Mouse (Mus musculus) spleen, adult 2 months (tissue): Measurements from ENCODE around the gene Scn3b. TPM values are rescaled to one million over a fixed set of nuclear protein-coding genes. Genes with fewer than 3 reads are reported as not detected.

Experiments
- DNase-seq, 2 experiments: peaks; one replicate each; pipeline versions ENCODE4 v3.0.0 to v3.0.0-alpha.2; 2012 to 2021; ENCODE audit warnings: low spot score in 2 of 2, low read depth in 1 of 2
- H3K27ac ChIP-seq: fragments of 200-500 bp; 2 replicates; pipeline ENCODE4 v1.5.1; 2012; ENCODE audit warnings: low read length, inconsistent platforms; ENCODE audit not compliant: insufficient read depth
- H3K27me3 ChIP-seq: fragments of 200-500 bp; 2 replicates; pipeline ENCODE4 v1.6.1; 2012; ENCODE audit warnings: mild to moderate bottlenecking, moderate library complexity, low read length, inconsistent platforms; ENCODE audit not compliant: control insufficient read depth, insufficient read depth
- H3K36me3 ChIP-seq: fragments of 200-500 bp; 2 replicates; pipeline ENCODE4 v1.6.1; 2012; ENCODE audit warnings: mild to moderate bottlenecking, low read length, inconsistent platforms; ENCODE audit not compliant: control insufficient read depth, insufficient read depth
- H3K4me1 ChIP-seq: fragments of 200-500 bp; 2 replicates; pipeline ENCODE4 v1.6.1; 2011; ENCODE audit warnings: inconsistent platforms; ENCODE audit not compliant: control insufficient read depth, insufficient read depth, insufficient read length
- H3K4me3 ChIP-seq: fragments of 200-500 bp; 2 replicates; pipeline ENCODE4 v1.5.1; 2011; ENCODE audit warnings: mild to moderate bottlenecking, inconsistent platforms; ENCODE audit not compliant: insufficient read depth, insufficient read length; ENCODE audit errors: extremely low read depth
- CTCF ChIP-seq: fragments of 200-500 bp; IDR thresholded peaks from 2 replicates; pipeline ENCODE4 v1.5.1; 2011; ENCODE audit warnings: mild to moderate bottlenecking, inconsistent platforms; ENCODE audit not compliant: insufficient read depth, insufficient read length, insufficient replicate concordance; ENCODE audit errors: extremely low read depth
- POLR2A ChIP-seq: fragments of 200-500 bp; IDR thresholded peaks from 2 replicates; pipeline ENCODE4 v1.6.1; 2011; ENCODE audit warnings: low read depth, low read length, inconsistent platforms
- WGBS: fragments of 180-500 bp; shearing (Covaris S2); methylation state at CpG from one replicate; pipeline ENCODE4 v1.1.7; 2018; 5-methylcytosine and 5-hydroxymethylcytosine counted together
- polyA plus RNA-seq: library from polyadenylated mRNA; depleted of rRNA; stranded (reverse); fragments of >200 nt; gene quantifications from 2 replicates; pipeline ENCODE4 v1.2.3, GENCODE M21; 2012

The Scn3b gene
- polyA plus RNA-seq, 1 experiment, result 0.26 TPM

DNA sequence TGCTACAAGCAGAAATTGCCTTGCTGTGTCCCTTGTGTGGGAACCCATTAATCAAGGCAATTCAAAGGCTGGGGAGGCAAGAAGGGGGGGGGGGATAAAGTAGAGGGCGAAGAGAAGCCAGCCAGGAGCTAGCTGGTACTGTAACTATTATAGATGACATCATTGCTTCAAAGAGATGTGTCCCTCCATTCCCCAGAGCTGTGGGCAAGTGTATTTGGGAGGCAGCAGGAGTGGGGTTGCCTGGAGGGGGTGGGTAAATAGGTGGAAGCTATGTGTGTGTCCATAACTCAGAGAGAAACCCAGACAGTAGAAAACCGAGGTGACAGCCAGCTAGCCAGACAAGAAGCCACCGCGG is 292 bp upstream of the Scn3b start:
- Histone ChIP-seq H3K27me3 (no peaks in the 10 kb centered on the region), H3K36me3 (no peaks in the 10 kb centered on the region), H3K4me1 (no peaks in the 10 kb centered on the region), H3K4me3 (peak overlapping the region; percentile 4; the same call in 1 of the 2 replicates), H3K27ac (no peak overlapping the region)
- no peak for DNase-seq
- WGBS, result 0% methylated on average over 4 of the region's 4 CpGs
- TF ChIP-seq POLR2A (no peak), CTCF (no peak)

DNA sequence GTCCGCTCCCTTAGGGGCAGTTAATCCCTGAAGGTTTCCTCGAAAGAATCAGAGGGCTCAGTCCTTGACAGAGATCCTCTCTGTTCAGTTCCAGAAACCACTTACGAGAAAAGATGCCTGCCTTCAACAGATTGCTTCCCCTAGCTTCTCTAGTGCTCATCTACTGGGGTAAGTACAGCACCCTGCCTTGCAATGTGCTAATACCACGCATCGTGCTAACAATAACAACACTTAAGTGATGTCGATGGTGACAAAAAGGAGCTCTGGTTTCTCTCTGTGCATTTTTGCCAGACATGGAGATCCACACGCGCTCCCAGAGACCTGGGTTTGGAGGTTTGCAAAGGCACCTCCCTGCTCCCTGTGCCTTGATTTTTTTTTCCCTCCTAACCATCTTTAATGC is 863 bp downstream of the Scn3b start:
- DNase-seq, result no peak
- no peaks in the 10 kb centered on the region for H3K27me3 ChIP-seq

GRCm38 (mm10) chr9:40271075-40271474 is 2.1 kb downstream of the Scn3b start:
- no peak overlapping the region for H3K4me3 ChIP-seq
- H3K4me1 ChIP-seq, result no peaks in the 10 kb centered on the region
- no peaks in the 10 kb centered on the region for H3K36me3 ChIP-seq
- no peaks in the 10 kb centered on the region for H3K27me3 ChIP-seq
- WGBS, result 36% methylated on average over 3 of the region's 3 CpGs
- no peak overlapping the region for H3K27ac ChIP-seq
- no peak for TF ChIP-seq CTCF
- no peak for TF ChIP-seq POLR2A
- DNase-seq, result no peak

More for the DNA sequence above, 863 bp downstream of the Scn3b start:
- Histone ChIP-seq H3K36me3 (no peaks in the 10 kb centered on the region), H3K27ac (no peak overlapping the region), H3K4me3 (no peak overlapping the region), H3K4me1 (no peaks in the 10 kb centered on the region)
- TF ChIP-seq CTCF, result no peak
- TF ChIP-seq POLR2A, result no peak
- WGBS, result 41% methylated on average over 8 of the region's 8 CpGs

GRCm38 (mm10) chr9:40272822-40273221 is 3.8 kb downstream of the Scn3b start:
- H3K36me3 ChIP-seq, result no peaks in the 10 kb centered on the region
- no peaks in the 10 kb centered on the region for H3K27me3 ChIP-seq
- no peaks in the 10 kb centered on the region for H3K4me1 ChIP-seq
- TF ChIP-seq CTCF (no peak), POLR2A (no peak)
- DNase-seq, result no peak
- WGBS, result 91% methylated on average over 7 of the region's 7 CpGs
- H3K4me3 ChIP-seq, result no peak overlapping the region
- H3K27ac ChIP-seq, result no peak overlapping the region

DNA sequence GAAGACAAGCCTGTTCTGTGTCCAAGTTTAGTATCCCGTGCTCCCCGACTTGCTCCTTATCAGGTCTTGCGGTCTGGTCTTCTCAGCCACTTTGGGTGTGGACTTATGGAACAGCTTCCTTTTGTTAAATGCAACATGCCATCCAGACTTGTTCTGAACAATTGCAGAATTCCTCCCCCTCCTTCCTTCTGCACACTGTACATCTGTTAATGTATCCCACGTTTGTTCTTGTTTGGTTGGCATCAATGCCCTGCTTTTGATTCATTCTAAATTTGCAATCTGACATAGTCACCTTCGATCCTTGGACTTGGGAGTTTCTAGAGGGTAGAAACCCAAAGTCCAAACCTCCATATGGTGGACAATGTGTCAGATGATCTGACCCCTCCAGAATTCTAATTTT is 6.9 kb downstream of the Scn3b start:
- TF ChIP-seq POLR2A, result no peak
- no peak for TF ChIP-seq CTCF
- H3K36me3 ChIP-seq, result no peaks in the 10 kb centered on the region
- no peaks in the 10 kb centered on the region for H3K27me3 ChIP-seq
- no peak overlapping the region for H3K27ac ChIP-seq
- DNase-seq, result no peak
- 84% methylated on average over 5 of the region's 5 CpGs for whole genome bisulfite sequencing
- H3K4me3 ChIP-seq, result no peak overlapping the region
- H3K4me1 ChIP-seq, result no peaks in the 10 kb centered on the region

DNA sequence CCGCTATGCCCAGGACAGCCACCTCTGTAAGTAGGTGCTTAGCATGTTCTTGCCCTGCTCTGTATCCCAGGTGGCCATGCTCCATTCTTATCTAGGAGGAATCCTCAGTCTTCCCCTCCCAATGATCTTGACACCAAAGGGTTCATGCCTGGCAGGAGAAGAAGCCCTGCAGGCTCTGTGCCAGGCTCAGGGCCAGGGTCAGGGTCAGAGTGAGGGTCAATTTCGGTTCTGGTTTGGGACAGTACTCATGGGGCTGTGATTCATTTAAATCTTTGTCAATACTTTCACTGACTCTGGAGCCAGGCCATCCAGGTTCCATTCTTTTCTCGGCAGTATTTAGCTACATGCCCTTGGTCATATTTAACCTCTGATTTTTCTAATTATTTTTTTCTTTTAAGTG is 8.7 kb downstream of the Scn3b start:
- Histone ChIP-seq H3K4me3 (no peak overlapping the region), H3K36me3 (no peaks in the 10 kb centered on the region), H3K27me3 (no peaks in the 10 kb centered on the region), H3K4me1 (no peaks in the 10 kb centered on the region), H3K27ac (no peak overlapping the region)
- no peak for DNase-seq
- WGBS, result 80% methylated on average over 3 of the region's 3 CpGs
- TF ChIP-seq CTCF, result no peak
- TF ChIP-seq POLR2A, result no peak

- WGBS, result 91% methylated on average over 7 of the region's 7 CpGs
- no peak for DNase-seq
- Histone ChIP-seq H3K36me3 (no peaks in the 10 kb centered on the region), H3K4me3 (no peak overlapping the region), H3K27ac (no peak overlapping the region), H3K4me1 (no peaks in the 10 kb centered on the region), H3K27me3 (no peaks in the 10 kb centered on the region)
- no peak for TF ChIP-seq CTCF
- no peak for TF ChIP-seq POLR2A
These were observed 10.4 kb downstream of the Scn3b start for GRCm38 (mm10) chr9:40279438-40279837.
